Mouse (Mus musculus): ENCODE results near the gene Pxmp4. TPM values are rescaled to one million over a fixed set of nuclear protein-coding genes. Genes with fewer than 3 reads are reported as not detected.

Gene Pxmp4
- polyA plus RNA-seq, 1 experiment = 28.8 TPM

GRCm38 (mm10) chr2:154549127-154549885, 54.2 kb downstream of the Pxmp4 start:
- no peak overlapping the region for H3K27ac ChIP-seq (ENCODE audit: insufficient read depth, low read depth, low read length)
- H3K27me3 ChIP-seq (ENCODE audit: control insufficient read depth, insufficient read depth, low read length) = peaks cover 15% of the 10 kb centered on the region; the same call in 1 of the 2 replicates
- peaks cover 20% of the 10 kb centered on the region for H3K4me1 ChIP-seq (ENCODE audit: control insufficient read depth, insufficient read depth, insufficient read length, low read length)
- H3K36me3 ChIP-seq (ENCODE audit: control insufficient read depth, insufficient read depth, low read length) = no peaks in the 10 kb centered on the region
- TF ChIP-seq POLR2A (IDR thresholded peaks at IDR 0.05; ENCODE audit: low read depth, low read length) (no peak), CTCF (IDR thresholded peaks at IDR 0.05; ENCODE audit: extremely low read depth, insufficient read length, insufficient replicate concordance, low read depth, low read length) (no peak)
- whole genome bisulfite sequencing = 6% methylated on average over 48 of the region's 48 CpGs
- peak overlapping the region; percentile 49 for H3K4me3 ChIP-seq (ENCODE audit: low read depth, low read length)

GRCm38 (mm10) chr2:154548688-154549087, 54.8 kb downstream of the Pxmp4 start:
- Histone ChIP-seq H3K4me3 (ENCODE audit: low read depth, low read length) (no peak overlapping the region), H3K27me3 (ENCODE audit: control insufficient read depth, insufficient read depth, low read length) (peaks cover 15% of the 10 kb centered on the region; the same call in 1 of the 2 replicates), H3K27ac (ENCODE audit: insufficient read depth, low read depth, low read length) (no peak overlapping the region), H3K36me3 (ENCODE audit: control insufficient read depth, insufficient read depth, low read length) (no peaks in the 10 kb centered on the region), H3K4me1 (ENCODE audit: control insufficient read depth, insufficient read depth, insufficient read length, low read length) (peaks cover 20% of the 10 kb centered on the region)
- TF ChIP-seq CTCF (IDR thresholded peaks at IDR 0.05; ENCODE audit: extremely low read depth, insufficient read length, insufficient replicate concordance, low read depth, low read length) (no peak), POLR2A (IDR thresholded peaks at IDR 0.05; ENCODE audit: low read depth, low read length) (no peak)
- WGBS = 63% methylated on average over 3 of the region's 3 CpGs

GRCm38 (mm10) chr2:154546711-154547110, 56.8 kb downstream of the Pxmp4 start, which contains the start of gene 1700003F12Rik:
Gene 1700003F12Rik, plus strand, starts transcription at chr2:154547085.
- peaks cover 9% of the 10 kb centered on the region for H3K4me1 ChIP-seq (ENCODE audit: control insufficient read depth, insufficient read depth, insufficient read length, low read length)
- H3K27me3 ChIP-seq (ENCODE audit: control insufficient read depth, insufficient read depth, low read length) = peaks cover 15% of the 10 kb centered on the region; the same call in 1 of the 2 replicates
- H3K4me3 ChIP-seq (ENCODE audit: low read depth, low read length) = no peak within 1 kb of the TSS
- no peaks in the 10 kb centered on the region for H3K36me3 ChIP-seq (ENCODE audit: control insufficient read depth, insufficient read depth, low read length)
- 95% methylated on average over 10 of the region's 10 CpGs for WGBS
- no peak for TF ChIP-seq POLR2A (IDR thresholded peaks at IDR 0.05; ENCODE audit: low read depth, low read length)
- no peak for TF ChIP-seq CTCF (IDR thresholded peaks at IDR 0.05; ENCODE audit: extremely low read depth, insufficient read length, insufficient replicate concordance, low read depth, low read length)
- no peak within 1 kb of the TSS for H3K27ac ChIP-seq (ENCODE audit: insufficient read depth, low read depth, low read length)

- no peaks in the 10 kb centered on the region for H3K27me3 ChIP-seq (ENCODE audit: control insufficient read depth, insufficient read depth, low read length)
Observed at GRCm38 (mm10) chr2:154543567-154544347, 59.8 kb downstream of the Pxmp4 start.

GRCm38 (mm10) chr2:154541630-154542029, 61.9 kb downstream of the Pxmp4 start:
- TF ChIP-seq CTCF (IDR thresholded peaks at IDR 0.05; ENCODE audit: extremely low read depth, insufficient read length, insufficient replicate concordance, low read depth, low read length) (no peak), POLR2A (IDR thresholded peaks at IDR 0.05; ENCODE audit: low read depth, low read length) (no peak)
- H3K4me1 ChIP-seq (ENCODE audit: control insufficient read depth, insufficient read depth, insufficient read length, low read length) = no peaks in the 10 kb centered on the region
- WGBS = 89% methylated on average over 2 of the region's 2 CpGs

More at GRCm38 (mm10) chr2:154543567-154544347, 59.8 kb downstream of the Pxmp4 start:
- Histone ChIP-seq H3K36me3 (ENCODE audit: control insufficient read depth, insufficient read depth, low read length) (no peaks in the 10 kb centered on the region), H3K27ac (ENCODE audit: insufficient read depth, low read depth, low read length) (no peak overlapping the region), H3K4me1 (ENCODE audit: control insufficient read depth, insufficient read depth, insufficient read length, low read length) (no peaks in the 10 kb centered on the region), H3K4me3 (ENCODE audit: low read depth, low read length) (no peak overlapping the region)
- WGBS = 88% methylated on average over 9 of the region's 9 CpGs
- TF ChIP-seq CTCF (IDR thresholded peaks at IDR 0.05; ENCODE audit: extremely low read depth, insufficient read length, insufficient replicate concordance, low read depth, low read length) = no peak
- TF ChIP-seq POLR2A (IDR thresholded peaks at IDR 0.05; ENCODE audit: low read depth, low read length) = no peak

GRCm38 (mm10) chr2:154539720-154540119, 63.8 kb downstream of the Pxmp4 start:
- no peak overlapping the region for H3K4me3 ChIP-seq (ENCODE audit: low read depth, low read length)
- H3K4me1 ChIP-seq (ENCODE audit: control insufficient read depth, insufficient read depth, insufficient read length, low read length) = no peaks in the 10 kb centered on the region
- no peaks in the 10 kb centered on the region for H3K27me3 ChIP-seq (ENCODE audit: control insufficient read depth, insufficient read depth, low read length)
- WGBS = 84% methylated on average over 3 of the region's 3 CpGs
- TF ChIP-seq CTCF (IDR thresholded peaks at IDR 0.05; ENCODE audit: extremely low read depth, insufficient read length, insufficient replicate concordance, low read depth, low read length) (peak; percentile 26; the same call in 1 of the 2 replicates), POLR2A (IDR thresholded peaks at IDR 0.05; ENCODE audit: low read depth, low read length) (no peak)
- no peak overlapping the region for H3K27ac ChIP-seq (ENCODE audit: insufficient read depth, low read depth, low read length)
- H3K36me3 ChIP-seq (ENCODE audit: control insufficient read depth, insufficient read depth, low read length) = peaks cover 19% of the 10 kb centered on the region

More at GRCm38 (mm10) chr2:154541630-154542029, 61.9 kb downstream of the Pxmp4 start:
- H3K27ac ChIP-seq (ENCODE audit: insufficient read depth, low read depth, low read length) = no peak overlapping the region
- H3K27me3 ChIP-seq (ENCODE audit: control insufficient read depth, insufficient read depth, low read length) = no peaks in the 10 kb centered on the region
- H3K36me3 ChIP-seq (ENCODE audit: control insufficient read depth, insufficient read depth, low read length) = peaks cover 6% of the 10 kb centered on the region; the same call in 1 of the 2 replicates
- H3K4me3 ChIP-seq (ENCODE audit: low read depth, low read length) = no peak overlapping the region

- Histone ChIP-seq H3K27ac (ENCODE audit: insufficient read depth, low read depth, low read length) (no peak overlapping the region), H3K4me1 (ENCODE audit: control insufficient read depth, insufficient read depth, insufficient read length, low read length) (no peaks in the 10 kb centered on the region), H3K4me3 (ENCODE audit: low read depth, low read length) (no peak overlapping the region), H3K36me3 (ENCODE audit: control insufficient read depth, insufficient read depth, low read length) (peaks cover 20% of the 10 kb centered on the region), H3K27me3 (ENCODE audit: control insufficient read depth, insufficient read depth, low read length) (no peaks in the 10 kb centered on the region)
- TF ChIP-seq POLR2A (IDR thresholded peaks at IDR 0.05; ENCODE audit: low read depth, low read length) (no peak), CTCF (IDR thresholded peaks at IDR 0.05; ENCODE audit: extremely low read depth, insufficient read length, insufficient replicate concordance, low read depth, low read length) (no peak)
- 27% methylated on average over 3 of the region's 3 CpGs for WGBS
Observed at GRCm38 (mm10) chr2:154538710-154539109, 64.8 kb downstream of the Pxmp4 start.
